Mouse (Mus musculus) midbrain, embryonic 12.5 days (tissue): ENCODE data around the gene Ccn1. TPM values are rescaled to one million over a fixed set of nuclear protein-coding genes. Genes with fewer than 3 reads are reported as not detected.
A peak's percentile ranks its signal among the peaks of the same experiment; 100 is the strongest.

Experiments
- ATAC-seq: fragments of 200-750 bp; cut with Nextera tagmentation; 2 replicates; pipeline ENCODE4 v1.8.0; 2017; ENCODE audit warnings: low read depth, moderate TSS enrichment, moderate library complexity; ENCODE audit not compliant: low FRiP score
- H3K27ac ChIP-seq: fragments of 300-500 bp; sonication (generic); replicated peaks from 2 replicates; pipeline ENCODE4 v1.5.1; 2016; ENCODE audit warnings: mild to moderate bottlenecking
- H3K27me3 ChIP-seq: fragments of 300-500 bp; sonication (generic); 2 replicates; pipeline ENCODE4 v1.6.1; 2016; ENCODE audit warnings: mild to moderate bottlenecking
- H3K36me3 ChIP-seq: fragments of 300-500 bp; sonication (generic); 2 replicates; pipeline ENCODE4 v1.6.1; 2016
- H3K4me1 ChIP-seq: fragments of 300-500 bp; sonication (generic); 2 replicates; pipeline ENCODE4 v1.6.1; 2016
- H3K4me2 ChIP-seq: fragments of 300-500 bp; sonication (generic); replicated peaks from 2 replicates; pipeline ENCODE4 v1.6.1; 2016; ENCODE audit warnings: mild to moderate bottlenecking, moderate library complexity
- H3K4me3 ChIP-seq: fragments of 300-500 bp; sonication (generic); 2 replicates; pipeline ENCODE4 v1.5.1; 2016; ENCODE audit warnings: mild to moderate bottlenecking
- H3K9ac ChIP-seq: fragments of 300-500 bp; sonication (generic); replicated peaks from 2 replicates; pipeline ENCODE4 v1.6.1; 2016; ENCODE audit warnings: mild to moderate bottlenecking, moderate library complexity
- H3K9me3 ChIP-seq: fragments of 300-500 bp; sonication (generic); 2 replicates; pipeline ENCODE4 v1.6.1; 2016; ENCODE audit warnings: mild to moderate bottlenecking
- WGBS: fragments of 180-500 bp; shearing (Covaris S2); methylation state at CpG from one replicate; pipeline ENCODE4 v1.1.7; 2016; 5-methylcytosine and 5-hydroxymethylcytosine counted together
- polyA plus RNA-seq: library from polyadenylated mRNA; unstranded; fragments of >200 nt; fragmentation: Nextera tagmentation; extraction: Ambion mirVana; gene quantifications from 2 replicates; pipeline ENCODE4 v1.2.1, GENCODE M21; 2016

The Ccn1 gene
- polyA plus RNA-seq, 1 experiment from 2014 or later, result 29.2 TPM

GRCm38 (mm10) chr3:145648097-145648931, 1.5 kb downstream of the Ccn1 start:
- H3K4me1 ChIP-seq, result peaks cover 74% of the 10 kb centered on the region

GRCm38 (mm10) chr3:145647416-145647815, 2.4 kb downstream of the Ccn1 start:
- Histone ChIP-seq H3K4me2 (peak overlapping the region; percentile 16), H3K4me1 (peaks cover 67% of the 10 kb centered on the region), H3K36me3 (no peaks in the 10 kb centered on the region), H3K9ac (no peak overlapping the region), H3K4me3 (no peak overlapping the region), H3K27me3 (peaks cover 53% of the 10 kb centered on the region), H3K27ac (no peak overlapping the region), H3K9me3 (no peaks in the 10 kb centered on the region)
- WGBS, result 80% methylated on average over 18 of the region's 18 CpGs
- ATAC-seq, result no peak

More at GRCm38 (mm10) chr3:145648097-145648931, 1.5 kb downstream of the Ccn1 start:
- H3K4me3 ChIP-seq, result peak overlapping the region; percentile 56
- ATAC-seq, result peak; percentile 7; the same call in 1 of the 2 replicates
- H3K9ac ChIP-seq, result peak overlapping the region; percentile 39
- H3K4me2 ChIP-seq, result peak overlapping the region; percentile 86
- WGBS, result 18% methylated on average over 26 of the region's 26 CpGs
- no peaks in the 10 kb centered on the region for H3K36me3 ChIP-seq
- no peaks in the 10 kb centered on the region for H3K9me3 ChIP-seq
- peaks cover 57% of the 10 kb centered on the region for H3K27me3 ChIP-seq
- no peak overlapping the region for H3K27ac ChIP-seq

DNA sequence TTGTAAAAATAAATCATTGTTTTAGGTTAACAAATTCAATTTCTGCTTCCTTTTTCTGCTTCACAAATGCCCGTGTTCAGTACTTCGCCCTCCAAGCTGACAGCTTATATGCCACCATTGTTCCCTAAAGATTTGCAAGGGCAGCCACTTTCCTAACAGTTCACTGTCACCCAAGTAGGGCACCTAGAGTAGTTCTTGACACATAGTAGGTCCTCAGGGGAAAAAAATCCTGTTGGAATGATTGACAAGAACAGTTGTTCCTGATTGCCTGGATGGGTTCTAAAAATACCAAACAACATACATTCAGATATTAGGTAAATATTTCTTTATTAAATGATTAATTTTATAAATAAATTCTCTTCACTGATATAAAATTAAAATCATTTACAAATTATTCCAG, 3.1 kb downstream of the Ccn1 start:
- WGBS, result 48% methylated on average over 2 of the region's 2 CpGs
- no peak for ATAC-seq

GRCm38 (mm10) chr3:145646009-145646408, 3.8 kb downstream of the Ccn1 start:
- no peaks in the 10 kb centered on the region for H3K36me3 ChIP-seq
- no peak overlapping the region for H3K9ac ChIP-seq
- ATAC-seq, result peak; percentile 69
- 18% methylated on average over 3 of the region's 3 CpGs for WGBS
- no peaks in the 10 kb centered on the region for H3K9me3 ChIP-seq
- H3K4me2 ChIP-seq, result no peak overlapping the region
- H3K4me3 ChIP-seq, result no peak overlapping the region
- peaks cover 44% of the 10 kb centered on the region for H3K27me3 ChIP-seq
- H3K27ac ChIP-seq, result no peak overlapping the region
- peaks cover 53% of the 10 kb centered on the region for H3K4me1 ChIP-seq

More for the DNA sequence above, 3.1 kb downstream of the Ccn1 start:
- Histone ChIP-seq H3K9ac (no peak overlapping the region), H3K27ac (no peak overlapping the region), H3K27me3 (peaks cover 48% of the 10 kb centered on the region), H3K4me2 (no peak overlapping the region), H3K4me3 (no peak overlapping the region), H3K36me3 (no peaks in the 10 kb centered on the region), H3K9me3 (no peaks in the 10 kb centered on the region), H3K4me1 (peaks cover 60% of the 10 kb centered on the region)

DNA sequence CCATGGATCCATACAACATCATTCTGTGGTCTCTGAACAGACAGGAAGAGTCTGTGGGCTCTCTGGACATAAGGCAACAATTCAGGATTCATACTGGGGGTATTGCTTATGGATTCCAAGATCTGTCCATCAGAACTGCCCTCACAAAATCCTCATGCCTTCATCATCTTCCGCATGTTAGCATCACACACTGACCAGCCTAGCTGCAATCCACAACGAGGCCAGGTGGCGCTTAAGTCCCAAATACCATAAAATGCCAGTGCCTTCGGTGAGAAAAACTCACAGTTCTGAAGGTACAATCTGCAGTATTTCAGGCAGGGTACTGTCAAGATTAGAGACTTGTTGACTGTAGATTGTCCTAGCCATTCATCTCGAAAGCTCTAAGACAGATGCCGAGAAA, 4.3 kb downstream of the Ccn1 start:
- H3K4me2 ChIP-seq, result no peak overlapping the region
- no peak overlapping the region for H3K9ac ChIP-seq
- ATAC-seq, result no peak
- H3K36me3 ChIP-seq, result no peaks in the 10 kb centered on the region
- no peak overlapping the region for H3K4me3 ChIP-seq
- H3K4me1 ChIP-seq, result peaks cover 52% of the 10 kb centered on the region
- H3K9me3 ChIP-seq, result no peaks in the 10 kb centered on the region
- no peak overlapping the region for H3K27ac ChIP-seq
- 63% methylated on average over 6 of the region's 6 CpGs for WGBS
- peaks cover 39% of the 10 kb centered on the region for H3K27me3 ChIP-seq

GRCm38 (mm10) chr3:145642861-145643260, 6.9 kb downstream of the Ccn1 start:
- no peak overlapping the region for H3K4me3 ChIP-seq
- H3K27ac ChIP-seq, result no peak overlapping the region
- no peak overlapping the region for H3K4me2 ChIP-seq
- no peaks in the 10 kb centered on the region for H3K9me3 ChIP-seq
- no peak for ATAC-seq
- 62% methylated on average over 11 of the region's 11 CpGs for WGBS
- no peaks in the 10 kb centered on the region for H3K36me3 ChIP-seq
- H3K9ac ChIP-seq, result no peak overlapping the region
- peaks cover 21% of the 10 kb centered on the region for H3K27me3 ChIP-seq
- H3K4me1 ChIP-seq, result peaks cover 37% of the 10 kb centered on the region

- 66% methylated on average over 3 of the region's 3 CpGs for WGBS
- Histone ChIP-seq H3K27ac (no peak overlapping the region), H3K4me2 (no peak overlapping the region), H3K9ac (no peak overlapping the region), H3K4me3 (no peak overlapping the region), H3K4me1 (peaks cover 28% of the 10 kb centered on the region), H3K36me3 (no peaks in the 10 kb centered on the region), H3K27me3 (peaks cover 21% of the 10 kb centered on the region), H3K9me3 (no peaks in the 10 kb centered on the region)
- ATAC-seq, result no peak
Observed at GRCm38 (mm10) chr3:145641878-145642277, 7.9 kb downstream of the Ccn1 start.

DNA sequence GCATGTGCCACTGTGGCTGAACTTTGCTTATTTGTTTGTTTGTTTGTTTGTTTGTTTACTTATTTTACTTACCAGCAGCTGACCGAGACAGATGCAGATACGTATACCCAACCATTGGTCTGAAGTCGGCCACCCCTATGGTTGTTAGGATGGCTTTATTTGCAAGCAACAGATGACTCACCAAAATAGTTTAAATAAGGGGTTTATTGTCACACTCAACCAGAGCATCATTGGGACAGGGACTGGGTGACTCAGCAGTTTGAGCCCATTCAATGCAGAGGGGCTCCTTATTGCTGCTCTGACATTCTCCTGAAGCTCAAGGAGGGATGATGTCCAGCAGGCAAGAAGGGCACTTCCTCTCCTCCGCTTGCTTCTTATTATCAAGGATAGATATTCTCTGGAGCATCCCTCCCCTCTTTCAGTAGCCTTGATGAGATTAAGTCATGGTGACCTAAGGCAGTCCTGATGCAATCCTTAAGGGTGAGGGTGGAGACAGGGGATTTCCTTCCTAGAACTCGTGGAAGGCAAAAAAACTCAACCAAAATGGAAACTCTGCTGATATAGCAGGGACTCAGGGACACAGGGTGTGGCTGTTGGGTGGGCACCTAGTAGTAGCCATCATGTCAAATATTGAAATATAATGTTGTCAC, 8.6 kb downstream of the Ccn1 start:
- Histone ChIP-seq H3K9me3 (no peaks in the 10 kb centered on the region), H3K9ac (no peak overlapping the region), H3K4me3 (no peak overlapping the region), H3K27me3 (peaks cover 21% of the 10 kb centered on the region), H3K4me2 (no peak overlapping the region), H3K4me1 (peaks cover 22% of the 10 kb centered on the region), H3K36me3 (no peaks in the 10 kb centered on the region), H3K27ac (0 out of 2 replicates have a peak overlapping the region, but pooled peaks have one; percentile 25)
- ATAC-seq, result no peak
- WGBS, result 77% methylated on average over 5 of the region's 5 CpGs

DNA sequence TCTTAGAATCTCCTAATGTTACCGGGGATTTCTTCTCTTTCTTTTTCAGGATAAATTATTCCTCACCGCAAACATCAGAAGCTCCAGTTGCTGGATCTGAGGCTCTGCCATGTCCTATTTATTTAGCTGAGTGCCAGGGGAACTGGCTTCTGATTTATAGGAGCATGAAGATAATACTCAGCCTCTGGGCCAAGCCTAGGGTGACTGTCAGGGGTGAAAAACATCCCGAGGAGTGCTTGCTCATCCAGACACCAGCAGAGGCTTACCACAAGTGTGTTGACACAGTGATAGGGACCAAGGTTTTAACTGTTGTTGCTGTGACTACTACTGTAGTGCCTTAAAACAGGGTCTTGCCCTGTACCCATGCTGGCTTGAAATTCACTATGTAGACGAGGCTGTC, 9.2 kb downstream of the Ccn1 start:
- 80% methylated on average over 4 of the region's 4 CpGs for WGBS
- no peak overlapping the region for H3K4me2 ChIP-seq
- no peaks in the 10 kb centered on the region for H3K9me3 ChIP-seq
- no peak overlapping the region for H3K4me3 ChIP-seq
- H3K4me1 ChIP-seq, result peaks cover 17% of the 10 kb centered on the region
- H3K9ac ChIP-seq, result no peak overlapping the region
- no peak for ATAC-seq
- no peaks in the 10 kb centered on the region for H3K36me3 ChIP-seq
- H3K27me3 ChIP-seq, result peaks cover 21% of the 10 kb centered on the region
- H3K27ac ChIP-seq, result peak overlapping the region; percentile 25; the same call in 1 of the 2 replicates

DNA sequence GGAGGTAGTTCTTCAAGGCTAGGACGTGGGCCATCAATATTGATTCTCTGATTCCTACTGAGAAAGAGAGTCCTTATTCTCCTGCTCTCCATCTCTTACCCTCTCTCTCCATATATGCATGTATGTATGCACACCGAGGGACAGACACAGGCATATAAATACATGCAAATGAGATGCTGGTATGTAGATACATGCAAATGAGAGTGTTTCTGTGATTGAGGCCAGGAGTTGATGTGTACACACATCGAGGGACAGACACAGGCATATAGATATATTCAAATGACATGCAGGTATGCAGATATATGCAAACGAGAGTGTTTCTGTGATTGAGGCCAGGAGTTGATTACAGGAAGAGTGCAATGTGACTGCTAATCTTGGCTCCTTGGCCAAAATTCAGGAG, 9.6 kb downstream of the Ccn1 start:
- no peak overlapping the region for H3K27ac ChIP-seq
- H3K27me3 ChIP-seq, result peaks cover 21% of the 10 kb centered on the region
- no peak overlapping the region for H3K4me3 ChIP-seq
- H3K9ac ChIP-seq, result no peak overlapping the region
- peaks cover 13% of the 10 kb centered on the region for H3K4me1 ChIP-seq
- 75% methylated on average over 4 of the region's 4 CpGs for WGBS
- peak; percentile 61; the same call in 1 of the 2 replicates for ATAC-seq
- no peaks in the 10 kb centered on the region for H3K36me3 ChIP-seq
- no peak overlapping the region for H3K4me2 ChIP-seq
- no peaks in the 10 kb centered on the region for H3K9me3 ChIP-seq

DNA sequence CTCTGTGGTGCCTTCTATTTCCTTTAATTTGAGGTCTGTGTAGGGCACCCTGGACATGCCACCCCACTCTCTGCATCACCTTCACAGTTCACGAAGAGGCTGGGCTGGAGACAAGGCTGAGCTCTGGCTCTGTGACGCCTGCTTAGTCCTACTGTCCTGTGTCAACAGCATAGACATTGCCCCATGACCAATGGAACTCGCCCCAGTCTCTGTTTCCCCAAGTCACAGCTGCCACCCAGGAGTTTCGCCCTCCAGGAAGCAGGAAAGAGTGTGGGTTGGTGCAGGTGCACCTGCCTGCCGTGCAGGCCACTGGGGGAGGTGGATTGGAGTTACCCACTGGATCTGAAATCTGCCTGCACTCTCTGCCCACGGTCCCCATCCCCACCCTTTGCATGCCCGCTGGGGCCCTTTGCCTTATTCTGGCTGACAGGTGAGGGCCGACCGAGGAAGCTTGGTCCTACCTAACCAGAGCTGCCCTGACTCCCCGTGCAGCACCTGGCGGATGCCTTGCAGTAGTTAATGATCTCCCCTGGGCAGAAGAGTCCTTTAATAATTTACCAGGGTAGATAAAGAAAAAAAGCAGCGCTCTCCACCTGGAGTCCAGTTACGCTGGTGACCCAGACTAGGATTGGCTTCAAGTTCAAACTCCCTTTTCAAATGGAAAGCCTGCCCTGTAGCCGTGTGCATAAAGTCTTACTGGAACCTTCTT, 15.6 kb downstream of the Ccn1 start:
- Histone ChIP-seq H3K36me3 (no peaks in the 10 kb centered on the region), H3K27me3 (peaks cover 25% of the 10 kb centered on the region), H3K4me2 (no peak overlapping the region), H3K9me3 (no peaks in the 10 kb centered on the region), H3K27ac (no peak overlapping the region), H3K4me1 (0 out of 2 replicates have a peak, but pooled peaks cover 6% of the 10 kb centered on the region), H3K4me3 (no peak overlapping the region), H3K9ac (no peak overlapping the region)
- ATAC-seq, result no peak
- 84% methylated on average over 14 of the region's 14 CpGs for WGBS

DNA sequence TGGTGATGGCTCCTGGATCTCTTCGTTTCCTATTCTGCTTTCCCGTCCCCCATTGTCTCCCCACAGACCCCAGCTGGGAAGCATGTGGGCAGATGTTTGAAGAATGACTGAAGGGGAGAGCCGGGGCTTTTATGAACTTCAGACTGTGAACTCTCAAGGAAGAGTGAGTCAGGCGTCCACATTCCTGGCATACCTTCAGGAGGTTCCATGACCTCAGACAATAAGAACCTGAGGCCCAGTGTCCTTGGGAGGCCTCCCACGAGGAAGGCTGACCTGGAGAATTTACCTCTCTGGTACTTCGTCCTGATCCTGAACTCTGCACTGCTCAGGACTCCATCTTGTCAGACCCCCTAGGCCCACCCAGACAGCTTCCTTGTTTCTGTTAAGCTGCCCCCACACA, 16.9 kb downstream of the Ccn1 start:
- Histone ChIP-seq H3K4me3 (no peak overlapping the region), H3K9ac (no peak overlapping the region), H3K4me1 (peaks cover 10% of the 10 kb centered on the region; the same call in 1 of the 2 replicates), H3K27ac (no peak overlapping the region), H3K27me3 (peaks cover 20% of the 10 kb centered on the region; the same call in 1 of the 2 replicates), H3K4me2 (no peak overlapping the region), H3K9me3 (no peaks in the 10 kb centered on the region), H3K36me3 (no peaks in the 10 kb centered on the region)
- WGBS, result 21% methylated on average over 6 of the region's 6 CpGs
- no peak for ATAC-seq
